Mouse (Mus musculus): Measurements from ENCODE around the gene Pla2g4e.
A peak's percentile ranks its signal among the peaks of the same experiment; 100 is the strongest.
"Not testable (repeated sequence)": the region's sequence is repeated elsewhere in the genome, so short reads cannot be mapped to it uniquely, and the experiment has no call there.

Gene Pla2g4e

GRCm38 (mm10) chr2:120244679-120245420 lies at the start of gene Pla2g4e:
TSS of gene Pla2g4e (minus strand) at chr2:120245335.
- DNase-seq (ENCODE audit: low spot score): no peak

GRCm38 (mm10) chr2:120291471-120292078 lies 46.4 kb upstream of the Pla2g4e start:
- no peak for DNase-seq (ENCODE audit: low spot score)

GRCm38 (mm10) chr2:120288995-120289394 lies 43.9 kb upstream of the Pla2g4e start, which contains the start of gene Pla2g4d:
TSS of gene Pla2g4d (minus strand) at chr2:120289197.
- no peak for DNase-seq (ENCODE audit: low spot score)

- DNase-seq (ENCODE audit: low spot score): no peak
These were observed 43.3 kb upstream of the Pla2g4e start for GRCm38 (mm10) chr2:120288401-120288800.

- no peak for DNase-seq (ENCODE audit: low spot score)
These were observed 40.5 kb upstream of the Pla2g4e start for GRCm38 (mm10) chr2:120285639-120286038.

- no peak for DNase-seq (ENCODE audit: low spot score)
These were observed 39.6 kb upstream of the Pla2g4e start for GRCm38 (mm10) chr2:120284705-120285104.

GRCm38 (mm10) chr2:120284094-120284493 lies 39.0 kb upstream of the Pla2g4e start:
- no peak for DNase-seq (ENCODE audit: low spot score)

GRCm38 (mm10) chr2:120283550-120283949 lies 38.4 kb upstream of the Pla2g4e start:
- no peak for DNase-seq (ENCODE audit: low spot score)

- DNase-seq (ENCODE audit: low spot score): no peak
These were observed 36.1 kb upstream of the Pla2g4e start for GRCm38 (mm10) chr2:120281221-120281620.

GRCm38 (mm10) chr2:120279961-120280360 lies 34.8 kb upstream of the Pla2g4e start:
- peak; percentile 58 for DNase-seq (ENCODE audit: low spot score)

- no peak for DNase-seq (ENCODE audit: low spot score)
These were observed 31.8 kb upstream of the Pla2g4e start for GRCm38 (mm10) chr2:120276951-120277350.

- DNase-seq (ENCODE audit: low spot score): no peak
These were observed 23.5 kb upstream of the Pla2g4e start for GRCm38 (mm10) chr2:120268635-120269034.

GRCm38 (mm10) chr2:120265523-120265922 lies 20.4 kb upstream of the Pla2g4e start:
- DNase-seq (ENCODE audit: low spot score): no peak

- no peak for DNase-seq (ENCODE audit: low spot score)
These were observed 19.7 kb upstream of the Pla2g4e start for GRCm38 (mm10) chr2:120264858-120265257.

GRCm38 (mm10) chr2:120262876-120263275 lies 17.7 kb upstream of the Pla2g4e start:
- no peak for DNase-seq (ENCODE audit: low spot score)

GRCm38 (mm10) chr2:120261346-120261745 lies 16.2 kb upstream of the Pla2g4e start:
- no peak for DNase-seq (ENCODE audit: low spot score)

- no peak for DNase-seq (ENCODE audit: low spot score)
These were observed 11.1 kb upstream of the Pla2g4e start for GRCm38 (mm10) chr2:120256259-120256658.

GRCm38 (mm10) chr2:120252644-120253043 lies 7.5 kb upstream of the Pla2g4e start:
- DNase-seq (ENCODE audit: low spot score): no peak

GRCm38 (mm10) chr2:120245421-120246016 lies 384 bp upstream of the Pla2g4e start:
- DNase-seq (ENCODE audit: low spot score): no peak

- DNase-seq (ENCODE audit: low spot score): no peak
These were observed 1.1 kb downstream of the Pla2g4e start for GRCm38 (mm10) chr2:120243995-120244394.

- no peak for DNase-seq (ENCODE audit: low spot score)
These were observed 2.2 kb downstream of the Pla2g4e start for GRCm38 (mm10) chr2:120242791-120243467.

GRCm38 (mm10) chr2:120238733-120239132 lies 6.4 kb downstream of the Pla2g4e start:
- DNase-seq (ENCODE audit: low spot score): not testable (repeated sequence)

- DNase-seq (ENCODE audit: low spot score): no peak
These were observed 7.4 kb downstream of the Pla2g4e start for GRCm38 (mm10) chr2:120237784-120238183.
